Mouse (Mus musculus) layer of hippocampus, adult 11-12 months (tissue): ENCODE data around the gene Cops2.

Source experiments
- DNase-seq: peaks from one replicate; pipeline ENCODE4 v3.0.0; 2022; ENCODE audit warnings: low spot score

Gene Cops2

GRCm38 (mm10) chr2:125781978-125782718 is 76.8 kb downstream of the Cops2 start:
- no peak for DNase-seq

GRCm38 (mm10) chr2:125781006-125781405 is 77.9 kb downstream of the Cops2 start:
- DNase-seq = no peak
